Mouse (Mus musculus) G1E (cell line): ENCODE measurements around the gene Ppara.

ENCODE experiments used
- CTCF ChIP-seq: IDR thresholded peaks from 2 replicates; pipeline ENCODE4 v1.5.1; 2012; ENCODE audit warnings: low read depth, low read length, inconsistent platforms, mixed read lengths
- GATA1 ChIP-seq: IDR thresholded peaks from 2 replicates; pipeline ENCODE4 v1.6.1; 2012; ENCODE audit warnings: borderline replicate concordance, low read length, inconsistent platforms, mixed read lengths
- GATA2 ChIP-seq: IDR thresholded peaks from 2 replicates; pipeline ENCODE4 v1.6.1; 2012; ENCODE audit warnings: low read depth, low read length, inconsistent platforms, borderline replicate concordance
- TAL1 ChIP-seq: conservative IDR thresholded peaks from 2 replicates; pipeline ENCODE4 v1.6.1; 2012; ENCODE audit warnings: low read depth, low read length, inconsistent platforms, mixed read lengths

DNA sequence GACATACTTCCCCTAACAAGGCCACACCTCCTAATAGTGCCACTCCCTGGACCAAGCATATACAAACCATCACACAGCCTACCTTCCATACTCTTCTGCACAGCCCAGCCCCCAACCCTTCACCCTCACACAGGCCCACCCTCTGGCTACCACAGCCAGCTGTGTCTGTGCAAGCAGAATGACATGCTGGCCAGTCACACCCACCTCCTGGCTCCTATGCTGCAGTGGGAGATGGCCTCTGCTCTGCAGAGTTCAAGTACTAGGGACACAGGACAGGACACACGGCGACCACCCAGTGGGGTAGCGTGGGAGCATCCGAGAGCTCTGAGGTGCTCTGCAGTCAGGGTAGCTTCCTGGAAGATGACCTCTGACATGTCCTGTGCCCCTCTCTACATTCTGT, 25.9 kb upstream of the Ppara start:
- no peak for TF ChIP-seq CTCF
- no peak for TF ChIP-seq GATA1
- no peak for TF ChIP-seq GATA2
- TF ChIP-seq TAL1 = no peak
